Mouse (Mus musculus): ENCODE measurements at regions not wholly inside any gene's neighbourhood (a gene's known extent, or its start where the extent isn't known, plus 50 kb on each side); places are given as distances from the start of the nearest gene placed in this dataset.

- Histone ChIP-seq H3K4me1 (ENCODE audit: control insufficient read depth, insufficient read depth, low read length) (no peaks in the 10 kb centered on the region), H3K9me3 (replicated peaks; ENCODE audit: control insufficient read depth, insufficient read depth, low read length, poor library complexity, severe bottlenecking) (no peaks in the 10 kb centered on the region), H3K27ac (ENCODE audit: insufficient read depth, low read length) (no peak overlapping the region), H3K4me3 (ENCODE audit: low read depth, low read length) (no peak overlapping the region), H3K27me3 (ENCODE audit: control insufficient read depth, insufficient read depth, low read length, poor library complexity, severe bottlenecking) (no peaks in the 10 kb centered on the region), H3K9ac (ENCODE audit: low read depth, poor library complexity, severe bottlenecking) (no peak overlapping the region), H3K36me3 (ENCODE audit: control insufficient read depth, insufficient read depth, low read length, poor library complexity, severe bottlenecking) (no peaks in the 10 kb centered on the region)
- TF ChIP-seq POLR2A (IDR thresholded peaks at IDR 0.05; ENCODE audit: insufficient read depth, low read length) (no peak), EP300 (IDR thresholded peaks at IDR 0.05; ENCODE audit: insufficient read depth, low read depth, low read length) (no peak), CTCF (IDR thresholded peaks at IDR 0.05; ENCODE audit: low read depth, low read length) (no peak)
These were observed 233.8 kb upstream of the Atp11b start for GRCm38 (mm10) chr3:35520131-35520530.

- H3K4me3 ChIP-seq (ENCODE audit: low read depth, low read length) = no peak overlapping the region
- no peaks in the 10 kb centered on the region for H3K27me3 ChIP-seq (ENCODE audit: control insufficient read depth, insufficient read depth, low read length, poor library complexity, severe bottlenecking)
- H3K27ac ChIP-seq (ENCODE audit: insufficient read depth, low read length) = no peak overlapping the region
- no peaks in the 10 kb centered on the region for H3K36me3 ChIP-seq (ENCODE audit: control insufficient read depth, insufficient read depth, low read length, poor library complexity, severe bottlenecking)
- no peak for TF ChIP-seq CTCF (IDR thresholded peaks at IDR 0.05; ENCODE audit: low read depth, low read length)
- TF ChIP-seq EP300 (IDR thresholded peaks at IDR 0.05; ENCODE audit: insufficient read depth, low read depth, low read length) = no peak
- no peak for TF ChIP-seq POLR2A (IDR thresholded peaks at IDR 0.05; ENCODE audit: insufficient read depth, low read length)
- H3K9ac ChIP-seq (ENCODE audit: low read depth, poor library complexity, severe bottlenecking) = no peak overlapping the region
- H3K4me1 ChIP-seq (ENCODE audit: control insufficient read depth, insufficient read depth, low read length) = no peaks in the 10 kb centered on the region
- H3K9me3 ChIP-seq (replicated peaks; ENCODE audit: control insufficient read depth, insufficient read depth, low read length, poor library complexity, severe bottlenecking) = no peaks in the 10 kb centered on the region; the same call in 1 of the 2 replicates
These were observed 206.2 kb upstream of the Atp11b start for GRCm38 (mm10) chr3:35547696-35548095.

GRCm38 (mm10) chr3:35551791-35552190 lies 202.1 kb upstream of the Atp11b start:
- no peak for TF ChIP-seq EP300 (IDR thresholded peaks at IDR 0.05; ENCODE audit: insufficient read depth, low read depth, low read length)
- TF ChIP-seq CTCF (IDR thresholded peaks at IDR 0.05; ENCODE audit: low read depth, low read length) = no peak
- no peak for TF ChIP-seq POLR2A (IDR thresholded peaks at IDR 0.05; ENCODE audit: insufficient read depth, low read length)
- Histone ChIP-seq H3K4me3 (ENCODE audit: low read depth, low read length) (no peak overlapping the region), H3K27ac (ENCODE audit: insufficient read depth, low read length) (no peak overlapping the region), H3K9ac (ENCODE audit: low read depth, poor library complexity, severe bottlenecking) (no peak overlapping the region), H3K4me1 (ENCODE audit: control insufficient read depth, insufficient read depth, low read length) (no peaks in the 10 kb centered on the region), H3K36me3 (ENCODE audit: control insufficient read depth, insufficient read depth, low read length, poor library complexity, severe bottlenecking) (no peaks in the 10 kb centered on the region), H3K9me3 (replicated peaks; ENCODE audit: control insufficient read depth, insufficient read depth, low read length, poor library complexity, severe bottlenecking) (no peaks in the 10 kb centered on the region; the same call in 1 of the 2 replicates), H3K27me3 (ENCODE audit: control insufficient read depth, insufficient read depth, low read length, poor library complexity, severe bottlenecking) (no peaks in the 10 kb centered on the region)

DNA sequence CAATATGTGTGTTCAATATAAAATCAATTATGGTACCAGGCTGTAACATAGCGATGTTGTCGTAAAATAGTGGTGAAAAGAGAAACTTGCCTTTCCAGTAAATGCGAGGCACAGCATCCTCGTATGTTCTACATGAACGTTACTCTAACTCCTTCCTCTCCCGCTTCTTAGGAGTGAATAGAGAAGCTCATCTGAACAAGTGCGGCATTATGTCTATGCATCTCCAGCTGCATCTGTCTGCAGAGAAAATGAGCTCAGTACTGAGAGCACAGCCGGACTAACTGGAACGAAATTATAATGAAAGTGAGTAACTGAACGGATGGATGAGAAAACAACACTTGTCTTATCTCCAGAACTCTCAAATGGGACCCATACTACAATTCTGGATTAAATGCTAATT lies 193.5 kb upstream of the Atp11b start:
- H3K36me3 ChIP-seq (ENCODE audit: control insufficient read depth, insufficient read depth, low read length, poor library complexity, severe bottlenecking) = no peaks in the 10 kb centered on the region
- no peaks in the 10 kb centered on the region for H3K27me3 ChIP-seq (ENCODE audit: control insufficient read depth, insufficient read depth, low read length, poor library complexity, severe bottlenecking)
- no peak overlapping the region for H3K9ac ChIP-seq (ENCODE audit: low read depth, poor library complexity, severe bottlenecking)
- no peaks in the 10 kb centered on the region for H3K4me1 ChIP-seq (ENCODE audit: control insufficient read depth, insufficient read depth, low read length)
- H3K27ac ChIP-seq (ENCODE audit: insufficient read depth, low read length) = no peak overlapping the region
- no peak for TF ChIP-seq CTCF (IDR thresholded peaks at IDR 0.05; ENCODE audit: low read depth, low read length)
- TF ChIP-seq EP300 (IDR thresholded peaks at IDR 0.05; ENCODE audit: insufficient read depth, low read depth, low read length) = no peak
- TF ChIP-seq POLR2A (IDR thresholded peaks at IDR 0.05; ENCODE audit: insufficient read depth, low read length) = no peak
- H3K9me3 ChIP-seq (replicated peaks; ENCODE audit: control insufficient read depth, insufficient read depth, low read length, poor library complexity, severe bottlenecking) = no peaks in the 10 kb centered on the region
- no peak overlapping the region for H3K4me3 ChIP-seq (ENCODE audit: low read depth, low read length)

DNA sequence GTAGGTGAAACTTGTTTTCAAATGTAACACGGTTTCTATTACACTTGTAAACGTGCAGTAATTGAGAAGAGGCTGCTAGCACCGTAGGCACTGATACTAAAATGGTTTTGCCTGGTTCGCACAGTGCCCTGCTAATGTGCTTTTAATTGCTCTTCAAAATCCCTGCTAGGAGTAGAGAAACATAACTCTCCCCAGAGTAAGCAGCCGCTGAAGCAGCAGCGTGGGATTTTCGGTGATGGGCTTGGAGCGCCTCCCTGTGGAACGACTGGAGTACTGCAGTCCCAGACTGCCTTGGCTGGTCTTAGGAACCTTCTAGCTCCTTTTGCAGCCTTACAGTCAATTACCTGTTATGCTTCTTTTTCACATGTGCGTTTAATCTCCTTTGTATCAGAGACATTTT lies 179.5 kb upstream of the Atp11b start:
- Histone ChIP-seq H3K36me3 (ENCODE audit: control insufficient read depth, insufficient read depth, low read length, poor library complexity, severe bottlenecking) (no peaks in the 10 kb centered on the region), H3K27me3 (ENCODE audit: control insufficient read depth, insufficient read depth, low read length, poor library complexity, severe bottlenecking) (0 out of 2 replicates have a peak, but pooled peaks cover 2% of the 10 kb centered on the region), H3K27ac (ENCODE audit: insufficient read depth, low read length) (no peak overlapping the region), H3K9me3 (replicated peaks; ENCODE audit: control insufficient read depth, insufficient read depth, low read length, poor library complexity, severe bottlenecking) (no peaks in the 10 kb centered on the region), H3K4me1 (ENCODE audit: control insufficient read depth, insufficient read depth, low read length) (no peaks in the 10 kb centered on the region), H3K4me3 (ENCODE audit: low read depth, low read length) (no peak overlapping the region), H3K9ac (ENCODE audit: low read depth, poor library complexity, severe bottlenecking) (no peak overlapping the region)
- TF ChIP-seq POLR2A (IDR thresholded peaks at IDR 0.05; ENCODE audit: insufficient read depth, low read length) (no peak), CTCF (IDR thresholded peaks at IDR 0.05; ENCODE audit: low read depth, low read length) (peak; percentile 89), EP300 (IDR thresholded peaks at IDR 0.05; ENCODE audit: insufficient read depth, low read depth, low read length) (no peak)
